Mouse (Mus musculus) adrenal gland, postnatal 36 days (tissue): Measurements from ENCODE around the gene Clec10a. TPM values are rescaled to one million over a fixed set of nuclear protein-coding genes. Genes with fewer than 3 reads are reported as not detected.
"Not testable (repeated sequence)": the region's sequence is repeated elsewhere in the genome, so short reads cannot be mapped to it uniquely, and the experiment has no call there.

Source experiments
- DNase-seq, 2 experiments: peaks; one replicate each; pipeline ENCODE4 v3.0.0; 2021; ENCODE audit warnings: mixed read lengths in 1 of 2
- long read RNA-seq, 2 experiments: library from polyadenylated mRNA; stranded (forward); transcript quantifications; one replicate each; pipeline ENCODE4 v2.0.0; 2021; ENCODE audit warnings: borderline sequencing depth in 2 of 2
- total RNA-seq, 2 experiments: library from RNA; stranded (reverse); gene quantifications; 2 replicates each; pipeline ENCODE4 v1.2.3; 2021

Gene Clec10a
- total RNA-seq, result 1 to 10 TPM; 2.4 to 6.5 TPM
- long read RNA-seq, experiment 1, partial matches to known transcripts, result 0 of 1 reads
- long read RNA-seq, experiment 1, other reads (novel, unspliced or antisense), result 0 of 1 reads
- long read RNA-seq, experiment 2, partial matches to known transcripts, result 2 of 2 reads
- long read RNA-seq, experiment 2, other reads (novel, unspliced or antisense), result 0 of 2 reads

DNA sequence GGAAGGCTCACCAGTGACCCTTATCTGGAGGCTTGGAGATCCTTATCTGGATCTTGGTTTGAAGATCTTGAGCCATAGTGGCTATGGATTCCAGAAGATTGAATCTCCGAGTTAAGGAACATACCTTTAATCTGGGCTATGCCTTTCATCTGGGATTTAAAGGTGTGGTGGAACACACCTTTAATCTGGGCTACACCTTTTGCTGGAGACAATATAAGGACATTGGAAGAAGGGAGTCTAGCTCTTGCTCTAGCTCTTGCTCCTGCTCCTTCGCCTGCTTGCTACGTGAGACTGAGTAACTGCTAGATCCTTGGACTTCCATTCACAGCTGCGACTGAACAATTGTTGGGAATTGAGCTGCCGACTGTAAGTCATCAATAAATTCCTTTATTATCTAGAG lies at the start of gene Clec10a:
TSS of gene Clec10a (plus strand) at position 301 of the 400 bp plus-strand sequence.
- DNase-seq, result not testable (repeated sequence)

DNA sequence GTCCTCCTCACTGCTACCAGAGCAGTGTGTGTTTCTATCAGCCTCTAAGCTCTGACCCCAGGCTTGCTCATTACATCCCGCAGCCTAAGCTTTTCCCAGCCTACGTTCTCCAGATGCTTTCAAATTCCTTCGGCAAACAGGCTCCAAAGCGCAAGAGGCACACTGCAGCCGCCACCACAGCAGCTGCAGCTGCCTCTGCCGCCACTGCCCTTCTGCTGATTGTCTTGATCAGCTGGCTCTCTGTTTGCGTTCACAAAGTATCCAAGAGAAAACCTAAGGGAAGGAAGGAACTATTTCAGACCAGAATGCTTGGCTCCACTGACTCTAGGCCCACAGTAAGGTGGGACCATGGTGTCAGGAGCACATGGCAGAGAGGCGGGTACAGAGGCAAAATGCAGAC lies 48.9 kb upstream of the Clec10a start:
- no peak for DNase-seq

DNA sequence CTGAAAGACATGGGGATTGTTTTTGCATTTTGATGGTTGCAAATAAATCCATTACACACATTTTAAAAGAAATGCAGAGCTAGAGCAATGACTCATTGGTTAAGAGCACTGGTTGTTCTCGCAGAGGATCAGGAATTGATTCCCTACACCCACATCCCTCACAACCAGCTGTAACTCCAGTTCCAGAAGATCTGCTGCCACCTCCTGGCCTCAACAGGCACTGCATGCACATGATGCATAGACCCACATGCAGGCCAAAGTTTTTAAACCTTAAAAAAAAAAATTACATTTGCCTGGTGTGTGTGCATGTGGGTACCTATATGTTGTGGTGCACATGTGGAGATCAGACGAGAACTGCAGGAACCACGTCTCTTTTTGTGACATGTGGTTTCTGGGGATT lies 45.9 kb upstream of the Clec10a start:
- DNase-seq, result peak; percentile 50 to 51

DNA sequence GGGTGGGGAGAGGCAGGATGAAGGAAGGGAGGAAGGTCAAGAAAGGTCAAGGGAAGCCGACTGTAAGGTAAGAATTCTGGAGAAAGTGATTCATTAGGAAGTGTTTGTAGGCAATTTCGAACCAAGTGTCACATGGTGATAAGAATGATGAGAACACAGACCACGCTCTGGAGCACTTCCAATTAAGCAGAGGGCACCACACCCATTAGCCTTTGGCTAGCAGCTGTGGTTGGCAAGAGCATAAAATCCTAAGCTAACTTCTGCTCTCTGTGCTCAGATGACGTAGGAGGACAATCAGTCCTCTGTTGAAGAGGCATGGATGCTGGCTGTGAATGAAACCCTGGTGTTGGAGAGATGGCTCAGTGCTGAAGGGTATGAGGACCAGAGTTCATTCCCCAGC lies 41.4 kb upstream of the Clec10a start:
- no peak for DNase-seq

DNA sequence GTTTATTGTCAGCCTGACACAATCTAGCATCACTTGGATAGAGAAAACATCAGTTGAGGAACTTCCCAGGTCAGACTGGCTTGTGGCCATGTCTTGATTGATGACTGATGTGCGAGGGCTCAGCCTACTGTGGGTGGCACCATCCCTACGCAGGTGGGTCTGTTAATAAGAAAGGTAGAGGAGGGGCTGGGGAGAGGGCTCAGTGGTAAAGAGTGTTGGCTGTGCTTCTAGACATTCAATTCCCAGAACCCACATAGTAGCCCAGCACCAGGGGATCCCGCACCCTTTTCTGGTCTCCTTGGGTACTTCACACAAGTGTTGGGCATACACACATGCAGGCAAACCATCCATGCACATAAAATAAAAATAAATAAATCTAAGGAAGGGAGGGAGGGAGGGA lies 40.1 kb upstream of the Clec10a start:
- DNase-seq, result no peak

DNA sequence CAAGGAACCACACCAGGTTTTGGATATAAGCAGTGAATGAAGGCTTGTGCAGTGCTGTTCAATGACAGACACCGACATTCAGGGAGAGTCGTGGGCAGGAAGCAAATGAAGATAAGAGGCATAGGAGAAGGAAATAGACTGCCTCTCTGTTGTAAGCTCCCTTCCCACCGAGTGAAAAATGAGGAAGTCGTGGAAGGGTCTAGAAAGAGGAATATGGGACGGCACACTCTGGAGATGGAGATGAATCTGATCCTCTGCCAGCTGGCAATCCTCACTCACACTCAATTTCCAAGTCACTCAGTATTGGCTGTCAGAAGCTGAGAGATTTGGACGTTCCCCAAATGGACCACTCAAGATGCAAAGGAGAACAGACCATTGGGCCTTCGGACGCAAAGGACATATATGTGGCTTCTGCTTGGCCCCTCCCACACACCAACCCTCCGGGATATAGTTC lies 26.0 kb upstream of the Clec10a start, which contains the start of gene Mgl2:
TSS of gene Mgl2 (plus strand) at position 404 of the 454 bp plus-strand sequence.
- DNase-seq, result no peak

DNA sequence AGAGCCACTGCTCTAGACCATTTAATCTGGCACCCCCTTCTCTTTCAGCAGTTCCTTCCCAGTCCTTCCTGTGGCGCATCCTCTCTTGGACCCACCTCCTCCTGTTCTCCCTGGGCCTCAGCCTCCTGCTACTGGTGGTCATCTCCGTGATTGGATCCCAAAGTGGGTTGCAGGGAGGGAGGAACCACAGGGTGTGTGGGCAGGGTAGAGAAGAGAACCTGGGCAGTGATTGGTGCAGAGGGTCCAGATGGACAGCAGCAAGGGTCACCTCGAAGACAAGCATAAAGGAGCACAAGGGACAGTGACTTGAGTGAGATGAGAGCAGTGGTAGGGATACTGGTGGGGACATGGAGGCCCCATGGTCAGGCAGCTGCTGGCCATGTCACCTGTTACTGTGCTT lies 21.0 kb upstream of the Clec10a start:
- DNase-seq, result not testable (repeated sequence)

DNA sequence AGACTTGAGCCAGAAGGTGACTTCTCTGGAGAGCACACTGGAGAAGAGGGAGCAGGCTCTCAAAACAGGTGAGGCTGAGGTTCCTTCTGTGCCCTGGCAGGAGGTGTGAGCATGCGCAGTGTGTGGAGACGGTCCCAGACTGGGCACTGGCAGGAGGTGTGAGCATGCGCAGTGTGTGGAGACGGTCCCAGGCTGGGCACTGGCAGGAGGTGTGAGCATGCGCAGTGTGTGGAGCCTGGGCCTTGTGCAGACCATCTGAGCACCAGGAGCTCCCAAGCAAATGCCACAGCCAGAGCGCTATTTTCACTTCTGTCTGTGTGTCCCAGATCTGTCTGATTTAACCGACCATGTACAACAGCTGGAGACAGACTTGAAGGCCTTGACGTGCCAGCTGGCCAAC lies 20.1 kb upstream of the Clec10a start:
- DNase-seq, result not testable (repeated sequence)

DNA sequence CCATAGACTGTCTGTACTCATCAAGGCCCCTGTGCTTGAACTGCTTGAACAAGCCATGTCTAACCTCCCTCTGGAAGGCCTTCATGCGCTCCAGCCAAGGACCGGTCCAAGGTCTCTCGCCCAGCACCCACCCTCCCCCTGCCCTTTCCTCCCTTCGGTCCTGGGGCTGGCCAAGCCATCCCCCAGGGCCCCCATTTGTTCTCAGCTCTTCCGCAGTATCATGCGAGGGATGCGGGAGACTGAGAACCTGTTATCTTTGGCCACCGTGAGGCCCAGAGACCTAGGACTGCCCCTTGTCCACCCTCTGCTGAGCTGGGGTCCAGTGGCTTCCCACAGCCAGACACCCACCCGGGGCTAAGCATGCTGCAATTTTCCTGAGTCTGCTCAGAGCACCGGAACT lies 16.8 kb upstream of the Clec10a start:
- DNase-seq, result peak in 1 of 2 experiments; percentile 17

DNA sequence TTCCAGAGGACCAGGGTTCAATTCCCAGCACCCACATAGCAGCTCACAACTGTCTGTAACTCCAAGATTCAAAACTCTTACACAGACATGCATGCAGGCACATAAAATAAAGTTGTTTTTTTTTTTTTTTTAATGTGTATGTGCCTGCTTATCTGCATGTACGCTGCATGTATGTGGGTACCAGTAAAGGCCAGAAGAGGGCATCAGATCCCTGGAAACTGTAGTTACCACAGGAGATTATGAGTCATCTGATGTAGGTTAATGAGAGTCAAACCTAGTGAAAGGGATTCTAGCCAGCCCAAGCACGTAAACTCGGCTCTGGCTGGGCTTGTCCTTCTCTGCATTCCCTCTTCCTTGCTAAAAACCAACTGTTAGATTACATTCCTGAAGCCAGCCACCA lies 4.9 kb upstream of the Clec10a start:
- DNase-seq, result peak in 1 of 2 experiments; percentile 20

DNA sequence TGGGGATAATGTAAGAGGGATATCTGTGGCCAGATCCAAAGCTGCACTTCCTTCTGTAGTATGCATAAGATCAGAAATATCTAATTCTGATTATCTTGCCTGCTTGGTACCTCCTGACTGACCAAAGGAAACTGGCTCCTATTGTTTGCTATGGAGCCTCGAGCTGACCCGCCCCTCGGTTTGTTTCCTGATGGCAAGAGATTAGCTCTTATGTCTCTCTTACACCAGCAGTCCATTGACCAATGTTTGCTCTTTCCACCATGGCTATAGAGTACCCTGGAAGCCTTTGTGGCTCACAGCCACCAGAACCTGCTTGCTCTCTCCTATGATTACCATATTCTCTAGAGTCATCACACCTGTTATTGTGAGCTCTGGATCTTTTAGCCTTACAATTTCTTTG lies 6.3 kb downstream of the Clec10a start:
- no peak for DNase-seq

DNA sequence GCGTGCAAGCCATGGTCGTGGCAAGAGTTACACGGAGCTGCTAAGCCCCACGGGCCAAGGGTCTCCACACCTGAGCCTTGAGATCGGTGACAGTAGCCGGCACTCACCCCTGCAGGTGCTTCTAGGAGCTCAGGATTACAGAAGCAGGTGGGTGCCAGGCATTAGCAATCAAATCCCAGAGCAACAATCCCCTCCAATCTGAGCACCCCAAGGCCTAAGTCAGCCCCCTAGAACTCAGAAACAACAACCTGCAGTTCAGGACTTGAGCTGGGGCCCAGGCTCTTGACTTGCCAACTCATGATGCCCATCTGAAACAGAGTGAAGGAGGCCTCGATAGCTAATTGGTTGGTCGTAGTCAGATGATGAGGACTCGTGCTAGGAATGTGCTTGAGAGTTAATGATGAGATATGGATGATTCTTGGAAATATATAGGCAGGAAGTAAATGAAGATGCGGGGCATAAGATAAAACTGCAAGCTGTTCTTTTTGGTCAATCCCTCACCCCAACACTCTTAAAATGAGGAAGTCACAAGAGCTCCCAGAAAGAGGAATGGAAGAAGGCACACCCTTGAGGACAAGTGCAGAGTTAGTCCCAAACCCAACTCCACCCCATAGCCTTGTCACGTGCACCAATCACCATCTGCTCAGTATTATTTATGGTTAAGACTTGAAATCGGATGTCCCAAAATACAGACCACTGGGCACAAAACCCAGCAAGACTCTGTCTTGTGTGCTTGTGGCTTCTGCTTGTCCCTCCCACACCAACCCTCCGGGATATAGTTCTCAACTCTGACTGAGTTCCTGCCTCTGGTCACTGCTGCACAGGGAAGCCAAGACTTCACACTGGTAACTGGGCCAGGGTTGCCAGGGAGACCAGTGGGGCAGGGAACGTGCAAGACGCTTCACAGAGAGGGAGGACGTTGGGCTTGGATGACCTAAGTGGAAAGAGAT lies 10.2 kb downstream of the Clec10a start:
- DNase-seq, result peak; percentile 25 to 37

DNA sequence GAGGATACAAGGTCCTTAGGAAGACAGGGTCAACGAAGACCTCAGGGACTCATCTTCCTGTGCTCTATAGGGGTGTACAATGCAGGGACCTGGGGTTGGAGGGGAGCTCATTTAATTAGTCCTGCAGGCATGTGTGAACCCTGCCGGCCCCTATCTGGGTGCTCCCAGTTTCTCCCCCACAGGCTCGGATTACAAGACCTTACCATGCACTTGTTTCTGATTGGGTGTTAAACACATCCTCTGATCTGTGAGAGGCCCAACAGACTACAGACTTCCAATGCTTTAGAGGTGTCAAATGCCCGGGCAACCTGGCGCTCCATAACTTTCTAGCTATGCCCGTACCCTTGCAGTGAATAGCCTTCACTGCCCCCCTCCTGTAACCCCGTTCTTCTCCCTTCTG lies 12.1 kb downstream of the Clec10a start:
- no peak for DNase-seq

DNA sequence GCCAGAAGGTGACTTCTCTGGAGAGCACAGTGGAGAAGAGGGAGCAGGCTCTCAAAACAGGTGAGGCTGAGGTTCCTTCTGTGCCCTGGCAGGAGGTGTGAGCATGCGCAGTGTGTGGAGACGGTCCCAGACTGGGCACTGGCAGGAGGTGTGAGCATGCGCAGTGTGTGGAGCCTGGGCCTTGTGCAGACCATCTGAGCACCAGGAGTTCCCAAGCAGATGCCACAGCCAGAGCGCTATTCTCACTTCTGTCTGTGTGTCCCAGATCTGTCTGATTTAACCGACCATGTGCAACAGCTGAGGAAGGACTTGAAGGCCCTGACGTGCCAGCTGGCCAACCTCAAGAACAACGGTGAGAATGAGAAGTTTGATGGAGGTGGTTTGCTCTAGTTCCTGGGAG lies 13.5 kb downstream of the Clec10a start:
- DNase-seq, result not testable (repeated sequence)

DNA sequence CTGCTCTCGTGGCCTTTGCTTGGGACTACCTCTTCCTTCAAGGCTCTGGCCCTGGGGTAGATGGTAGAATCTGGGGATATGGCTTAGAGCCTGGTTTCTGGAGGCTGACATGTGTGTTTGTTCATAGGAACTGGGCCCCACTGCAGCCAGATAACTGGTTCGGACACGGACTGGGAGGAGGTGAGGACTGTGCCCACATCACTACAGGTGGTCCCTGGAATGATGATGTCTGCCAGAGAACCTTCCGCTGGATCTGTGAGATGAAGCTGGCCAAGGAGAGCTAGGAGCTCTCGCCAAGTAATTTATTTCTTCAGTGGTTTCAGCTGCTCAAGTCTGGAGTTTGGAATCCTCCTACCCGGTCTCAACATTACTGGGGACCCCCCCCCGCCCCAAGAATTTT lies 14.3 kb downstream of the Clec10a start:
- no peak for DNase-seq

DNA sequence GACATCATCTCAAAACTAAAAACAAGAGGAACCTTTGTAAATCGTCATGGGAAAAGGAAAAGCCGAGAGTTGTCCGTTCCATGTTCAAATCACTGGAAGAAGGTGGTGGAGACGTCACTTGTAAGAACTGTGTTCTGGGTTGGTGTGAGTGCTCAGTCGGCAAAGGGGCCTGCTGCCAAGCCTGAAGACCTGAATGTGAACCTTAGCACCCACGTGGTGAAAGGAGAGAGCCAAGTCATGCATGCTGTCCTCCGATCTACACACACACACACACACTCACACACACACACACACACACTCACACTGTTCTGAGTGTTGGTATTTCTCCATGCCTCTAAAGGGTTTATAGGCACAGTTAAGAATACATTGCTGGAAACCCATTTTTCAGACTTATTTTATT lies 15.2 kb downstream of the Clec10a start:
- DNase-seq, result no peak

DNA sequence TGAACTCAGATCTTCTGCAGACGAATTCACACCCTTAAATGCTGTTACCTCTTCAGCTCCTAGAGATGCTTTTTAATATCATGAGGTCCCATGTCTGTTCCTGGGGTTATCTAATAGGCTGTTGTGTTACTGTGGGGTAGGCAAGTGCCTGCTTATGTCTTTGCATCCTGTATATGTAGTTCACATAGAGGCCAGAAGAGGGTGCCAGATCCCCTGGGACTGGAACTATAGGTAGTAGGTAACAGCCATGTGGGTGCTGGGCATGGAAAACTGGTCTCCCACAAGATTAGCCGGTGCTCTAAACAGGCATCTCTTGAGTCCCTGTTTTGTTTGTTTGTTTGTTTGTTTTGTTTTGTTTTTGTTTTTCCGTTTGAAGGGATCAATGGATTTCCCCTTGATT lies 15.8 kb downstream of the Clec10a start:
- DNase-seq, result peak; percentile 37 to 55

DNA sequence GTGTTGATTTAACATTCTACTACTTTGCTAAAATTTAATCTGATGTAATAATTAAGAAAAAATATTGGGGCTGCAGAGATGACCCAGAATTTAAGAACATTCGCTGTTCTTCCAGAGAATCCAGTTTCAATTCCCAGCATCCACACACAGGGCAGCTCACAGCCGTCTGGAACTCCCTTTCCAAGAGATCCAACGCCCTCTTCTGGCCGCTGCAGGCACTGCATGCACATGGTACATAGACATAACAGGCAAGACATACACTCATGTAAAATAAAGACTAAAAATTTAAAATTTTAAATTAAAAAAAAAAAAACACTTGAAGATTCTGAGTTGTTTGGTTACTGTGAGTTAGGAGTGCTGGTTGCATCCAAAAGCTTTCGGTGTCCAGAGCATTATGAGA lies 16.3 kb downstream of the Clec10a start:
- DNase-seq, result no peak

DNA sequence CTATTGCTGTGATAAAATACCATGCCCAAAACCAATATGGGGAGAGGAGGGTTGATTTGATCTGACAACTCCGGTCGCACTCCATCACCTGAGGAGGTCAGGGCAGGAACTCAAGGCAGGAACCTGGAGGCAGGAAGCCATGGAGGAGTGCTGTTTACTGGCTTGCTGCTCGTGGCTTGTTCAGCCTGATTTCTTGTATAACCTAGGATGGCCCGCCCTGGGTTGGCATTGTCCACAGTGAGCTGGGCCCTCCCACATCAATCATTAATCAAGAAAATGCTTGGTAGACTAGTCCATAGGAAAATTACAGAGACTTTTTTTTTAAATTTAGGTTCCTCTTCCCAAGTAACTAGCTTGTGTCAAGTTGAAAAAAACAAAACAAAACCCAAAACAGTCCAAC lies 18.5 kb downstream of the Clec10a start:
- no peak for DNase-seq

DNA sequence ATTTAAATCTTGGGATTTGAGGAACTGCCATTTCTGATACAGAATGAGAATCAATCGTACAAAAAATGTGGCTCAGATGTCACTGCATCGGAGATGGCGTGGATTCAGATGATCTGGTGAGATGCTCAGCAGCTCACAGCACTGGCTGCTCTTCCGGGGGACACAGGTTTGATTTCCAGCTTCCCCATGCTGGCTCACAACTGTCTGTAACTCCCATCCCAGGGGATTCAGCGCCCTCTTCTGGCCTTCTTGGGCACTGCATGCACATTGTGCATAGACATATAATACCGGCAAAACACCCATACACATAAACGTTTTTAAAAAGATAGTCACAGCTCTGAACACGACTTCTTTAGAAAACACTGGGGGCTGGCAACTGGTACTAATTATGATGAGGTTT lies 21.6 kb downstream of the Clec10a start:
- peak in 1 of 2 experiments; percentile 13 for DNase-seq

DNA sequence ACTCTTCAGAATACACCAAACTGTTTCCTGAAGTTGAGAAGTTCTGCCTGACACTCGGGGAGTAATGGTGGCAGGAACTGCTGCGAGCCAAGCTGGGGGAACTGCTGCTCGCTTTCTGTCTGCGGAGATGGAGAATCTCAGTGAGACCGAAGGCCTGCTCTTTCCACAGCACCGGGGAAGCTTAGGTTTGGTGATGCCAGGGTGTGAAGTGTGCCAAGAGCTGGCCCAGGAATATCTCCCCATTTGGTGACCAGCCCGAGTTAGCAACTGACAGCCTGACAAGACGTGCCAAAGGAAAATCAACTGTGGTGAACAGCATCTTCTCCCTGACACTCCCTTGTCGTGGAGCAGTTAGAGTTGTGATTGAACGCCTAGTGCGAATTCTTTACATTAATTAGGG lies 22.3 kb downstream of the Clec10a start:
- no peak for DNase-seq

DNA sequence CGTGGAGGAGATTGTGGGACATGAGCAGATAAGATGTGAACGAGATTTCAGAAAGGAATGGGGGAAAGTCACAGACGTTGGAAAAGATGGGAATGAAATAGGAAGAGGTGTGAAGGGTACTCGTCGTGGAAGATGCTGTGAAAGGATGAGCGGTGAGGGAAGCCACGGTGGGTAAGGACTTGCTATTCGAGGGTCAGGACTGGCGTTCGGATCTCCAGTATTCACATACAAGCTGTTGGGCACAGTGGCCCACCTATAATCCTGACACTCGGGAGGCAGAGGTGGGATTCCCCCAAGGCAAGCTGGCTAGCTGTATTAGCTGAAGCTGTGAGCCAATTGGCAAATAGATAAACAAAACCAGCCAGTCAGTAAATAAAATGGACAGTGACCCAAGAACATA lies 22.8 kb downstream of the Clec10a start:
- DNase-seq, result no peak

DNA sequence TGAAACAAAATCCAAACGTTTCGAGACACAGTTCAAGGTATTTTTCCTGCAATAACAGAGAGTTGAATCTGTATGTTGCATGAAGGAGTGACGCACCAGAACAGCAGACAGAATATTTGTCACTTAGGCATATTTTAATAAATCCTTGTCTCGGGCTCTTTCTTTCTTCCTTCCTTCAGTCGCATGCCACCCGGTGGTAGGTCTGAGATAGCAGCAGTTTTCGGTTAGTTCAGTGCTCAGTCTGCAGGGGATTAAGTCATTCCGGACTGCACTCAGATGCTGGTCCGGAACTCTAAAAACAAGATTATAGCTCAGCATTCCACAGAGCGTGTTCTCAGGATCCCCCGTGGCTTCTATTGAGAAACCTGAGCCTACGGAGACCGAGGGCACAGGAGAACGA lies 23.4 kb downstream of the Clec10a start:
- DNase-seq, result peak; percentile 30 to 51
